Mouse (Mus musculus) limb, embryonic 14.5 days (tissue): ENCODE data around the gene Ostf1. TPM values are rescaled to one million over a fixed set of nuclear protein-coding genes. Genes with fewer than 3 reads are reported as not detected.

Experiments
- ATAC-seq: fragments of 200-750 bp; cut with Nextera tagmentation; 2 replicates; pipeline ENCODE4 v1.8.0; 2017; ENCODE audit warnings: low read depth, moderate number of reproducible peaks, moderate TSS enrichment; ENCODE audit not compliant: low FRiP score
- DNase-seq: peaks from one replicate; pipeline ENCODE4 v3.0.0-alpha.2; 2015; ENCODE audit warnings: low spot score
- H3K27ac ChIP-seq: fragments of 300-500 bp; sonication (generic); replicated peaks from 2 replicates; pipeline ENCODE4 v1.5.1; 2014; ENCODE audit warnings: low read depth, mild to moderate bottlenecking, low read length, moderate library complexity, mixed read lengths
- H3K27me3 ChIP-seq: fragments of 300-500 bp; sonication (generic); 2 replicates; pipeline ENCODE4 v1.6.1; 2014; ENCODE audit warnings: low read length, mixed read lengths; ENCODE audit not compliant: control insufficient read depth, insufficient read depth
- H3K36me3 ChIP-seq: fragments of 300-500 bp; sonication (generic); 2 replicates; pipeline ENCODE4 v1.6.1; 2014; ENCODE audit warnings: mild to moderate bottlenecking, low read length, moderate library complexity, mixed read lengths; ENCODE audit not compliant: control insufficient read depth, insufficient read depth
- H3K4me1 ChIP-seq: fragments of 300-500 bp; sonication (generic); 2 replicates; pipeline ENCODE4 v1.6.1; 2014; ENCODE audit warnings: antibody characterized with exemption, low read length, mixed read lengths; ENCODE audit not compliant: control insufficient read depth, insufficient read depth
- H3K4me2 ChIP-seq: fragments of 300-500 bp; sonication (generic); replicated peaks from 2 replicates; pipeline ENCODE4 v1.6.1; 2014; ENCODE audit warnings: low read depth, mild to moderate bottlenecking, low read length, moderate library complexity; ENCODE audit not compliant: severe bottlenecking
- H3K4me3 ChIP-seq: fragments of 300-500 bp; sonication (generic); replicated peaks from 2 replicates; pipeline ENCODE4 v1.5.1; 2014; ENCODE audit warnings: low read length
- H3K9ac ChIP-seq: fragments of 300-500 bp; sonication (generic); 2 replicates; pipeline ENCODE4 v1.6.1; 2014; ENCODE audit warnings: mild to moderate bottlenecking, low read depth, low read length, moderate library complexity; ENCODE audit not compliant: severe bottlenecking
- H3K9me3 ChIP-seq: fragments of 300-500 bp; sonication (generic); 2 replicates; pipeline ENCODE4 v1.6.1; 2016; ENCODE audit warnings: low read length; ENCODE audit not compliant: control insufficient read depth
- POLR2A ChIP-seq: fragments of 200-500 bp; IDR thresholded peaks from 2 replicates; pipeline ENCODE4 v1.8.0; 2012; ENCODE audit warnings: inconsistent platforms, mild to moderate bottlenecking, moderate library complexity, borderline replicate concordance; ENCODE audit not compliant: insufficient read depth, insufficient read length; ENCODE audit errors: extremely low read depth
- WGBS: fragments of 180-500 bp; shearing (Covaris S2); extraction: QIAGEN DNeasy Blood & Tissue Kit; methylation state at CpG from one replicate; pipeline ENCODE4 v1.1.7; 2014; 5-methylcytosine and 5-hydroxymethylcytosine counted together
- polyA plus RNA-seq, 2 experiments: library from polyadenylated mRNA; depleted of rRNA in 1 of 2; stranded (reverse) in 1 of 2; unstranded in 1 of 2; fragments of >200 nt; fragmentation: Nextera tagmentation in 1 of 2; extraction: Ambion mirVana in 1 of 2; gene quantifications; 2 replicates each; pipeline versions ENCODE4 v1.2.1 to v1.2.3; 2012 to 2014

Ostf1 gene
- polyA plus RNA-seq, 2 experiments: 51.6 to 108 TPM

- DNase-seq (no peak), ATAC-seq (no peak)
- no peaks in the 10 kb centered on the region; the same call in 1 of the 2 replicates for H3K27me3 ChIP-seq
- no peaks in the 10 kb centered on the region for H3K4me1 ChIP-seq
- H3K4me2 ChIP-seq: no peak overlapping the region
- no peaks in the 10 kb centered on the region for H3K9me3 ChIP-seq
- 71% methylated on average over 2 of the region's 2 CpGs for WGBS
- no peak overlapping the region for H3K27ac ChIP-seq
- no peak for TF ChIP-seq POLR2A
- H3K4me3 ChIP-seq: no peak overlapping the region
- H3K36me3 ChIP-seq: no peaks in the 10 kb centered on the region
- no peak overlapping the region for H3K9ac ChIP-seq
Measured at GRCm38 (mm10) chr19:18555645-18556044, 76.0 kb downstream of the Ostf1 start.

GRCm38 (mm10) chr19:18548668-18549067, 83.0 kb downstream of the Ostf1 start:
- Histone ChIP-seq H3K4me1 (no peaks in the 10 kb centered on the region), H3K36me3 (no peaks in the 10 kb centered on the region), H3K27me3 (no peaks in the 10 kb centered on the region; the same call in 1 of the 2 replicates), H3K4me3 (no peak overlapping the region), H3K4me2 (no peak overlapping the region), H3K9me3 (no peaks in the 10 kb centered on the region), H3K27ac (no peak overlapping the region), H3K9ac (no peak overlapping the region)
- peak; percentile 55; the same call in 1 of the 2 replicates for ATAC-seq
- 5% methylated on average over 4 of the region's 4 CpGs for WGBS
- no peak for TF ChIP-seq POLR2A
- DNase-seq: peak; percentile 77

Other genes with a start within 250 kb of the Ostf1 start
- gene Nmrk1, start 127 bp upstream of the Ostf1 start, polyA plus RNA-seq (2012; rRNA removed): 13.6 and 15.8 TPM in 2 replicates
- gene Nmrk1, start 127 bp upstream of the Ostf1 start, polyA plus RNA-seq (2014; fragmentation: Nextera tagmentation; extraction: Ambion mirVana): 12.4 TPM in 2 replicates
- 15.5 and 17.2 TPM in 2 replicates for gene Carnmt1, start 38.9 kb upstream of the Ostf1 start, polyA plus RNA-seq (2012; rRNA removed)
- 39.7 and 46.5 TPM in 2 replicates for gene Carnmt1, start 38.9 kb upstream of the Ostf1 start, polyA plus RNA-seq (2014; fragmentation: Nextera tagmentation; extraction: Ambion mirVana)
- 24.8 and 28.9 TPM in 2 replicates for gene D030056L22Rik, start 81.4 kb upstream of the Ostf1 start, polyA plus RNA-seq (2012; rRNA removed)
- 25.8 and 26.7 TPM in 2 replicates for gene D030056L22Rik, start 81.4 kb upstream of the Ostf1 start, polyA plus RNA-seq (2014; fragmentation: Nextera tagmentation; extraction: Ambion mirVana)
- gene Trpm6, start 118.2 kb upstream of the Ostf1 start, polyA plus RNA-seq (2012; rRNA removed): 0.32 and 0.36 TPM in 2 replicates
- gene Trpm6, start 118.2 kb upstream of the Ostf1 start, polyA plus RNA-seq (2014; fragmentation: Nextera tagmentation; extraction: Ambion mirVana): 0.32 and 0.34 TPM in 2 replicates